Mouse (Mus musculus): ENCODE measurements around the gene Dkkl1.

Gene Dkkl1

DNA sequence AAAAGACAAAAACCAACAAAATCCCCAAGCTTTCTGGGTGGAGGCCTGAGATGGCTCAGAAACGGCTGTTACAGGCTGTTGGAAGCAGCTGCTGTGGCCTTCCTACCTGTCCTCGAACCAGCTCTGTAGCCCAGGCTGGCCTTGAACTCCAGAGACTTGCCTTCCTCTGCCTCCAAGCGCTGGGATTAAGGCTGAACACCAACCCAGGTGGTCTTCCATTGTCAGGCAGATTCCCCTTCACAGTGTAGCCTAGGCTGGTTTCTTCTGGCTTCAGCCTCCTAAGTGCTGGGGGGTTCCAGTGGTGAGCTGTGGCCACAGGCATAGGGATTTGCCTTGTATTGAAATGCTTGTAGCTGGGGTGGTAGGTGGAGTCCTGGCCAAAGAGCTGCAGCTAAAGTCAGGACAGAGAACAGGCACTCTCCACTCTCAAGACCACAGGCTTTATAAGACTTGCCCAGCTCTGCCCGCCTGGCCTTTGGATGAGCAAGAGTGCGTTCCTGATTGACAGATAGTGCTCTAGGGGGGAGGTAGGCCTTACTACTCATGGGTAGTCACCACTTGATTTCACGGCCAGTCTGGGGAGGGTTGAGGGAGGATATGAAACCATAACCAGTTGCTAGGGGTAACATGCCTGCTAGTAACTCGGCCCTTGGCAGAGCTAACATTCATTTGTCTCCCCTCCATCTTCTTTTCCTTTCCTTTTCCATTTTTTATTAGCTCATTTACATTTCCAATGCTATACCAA, 17.7 kb upstream of the Dkkl1 start:
- no peak for DNase-seq

GRCm38 (mm10) chr7:45229046-45229445, 17.1 kb upstream of the Dkkl1 start:
- DNase-seq: no peak

GRCm38 (mm10) chr7:45228548-45228947, 16.6 kb upstream of the Dkkl1 start:
- DNase-seq: peak in 1 of 2 experiments; percentile 1

GRCm38 (mm10) chr7:45226421-45226820, 14.5 kb upstream of the Dkkl1 start:
- no peak for DNase-seq

- no peak for DNase-seq
These were observed 12.9 kb upstream of the Dkkl1 start for GRCm38 (mm10) chr7:45224826-45225225.

- no peak for DNase-seq
These were observed 9.7 kb upstream of the Dkkl1 start for GRCm38 (mm10) chr7:45221680-45222079.

- DNase-seq: peak; percentile 93 to 95
These were observed 4.7 kb upstream of the Dkkl1 start for GRCm38 (mm10) chr7:45216442-45217183.

DNA sequence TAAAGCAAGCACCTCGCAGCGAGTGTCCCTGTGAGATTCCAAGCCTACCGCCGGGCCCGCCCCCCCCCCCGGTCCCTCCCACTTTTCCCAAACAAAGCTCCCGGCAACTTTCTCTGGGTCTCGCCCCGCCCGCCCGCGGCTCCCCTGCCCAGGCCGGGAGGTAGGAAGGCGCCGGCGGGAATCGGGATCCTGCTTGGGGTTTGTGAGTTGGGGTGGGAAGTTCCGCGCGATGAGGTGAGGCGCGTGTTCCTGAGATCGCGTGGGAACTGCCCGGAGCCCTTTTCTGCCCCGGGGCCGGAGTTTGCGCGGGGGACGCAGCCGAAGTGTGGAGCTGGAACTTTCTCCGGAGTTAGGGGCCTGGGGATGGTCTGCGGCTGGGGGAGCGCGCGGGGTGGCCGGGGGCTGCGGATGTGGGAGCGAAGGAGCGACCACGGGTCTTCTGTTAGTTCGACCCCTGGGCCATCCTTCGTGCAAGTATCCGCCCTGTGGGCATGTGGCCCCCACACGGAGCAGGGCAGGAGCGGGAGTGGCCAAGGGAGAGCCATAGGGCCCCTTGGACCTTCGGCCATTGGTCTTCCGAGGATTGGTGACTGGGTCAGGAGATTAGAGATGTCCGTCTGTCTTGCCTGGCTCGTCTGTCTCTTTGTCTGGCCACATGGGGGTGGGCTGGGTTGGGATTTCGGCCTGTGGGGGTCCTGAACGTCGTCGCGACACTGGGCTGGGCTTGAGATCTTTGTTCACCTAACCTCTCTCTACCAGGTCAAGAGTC, 3.9 kb upstream of the Dkkl1 start, which contains the start of gene Tead2:
Gene Tead2, plus strand, starts transcription at position 81 of the 769 bp plus-strand sequence.
- peak; percentile 80 to 87 for DNase-seq

DNA sequence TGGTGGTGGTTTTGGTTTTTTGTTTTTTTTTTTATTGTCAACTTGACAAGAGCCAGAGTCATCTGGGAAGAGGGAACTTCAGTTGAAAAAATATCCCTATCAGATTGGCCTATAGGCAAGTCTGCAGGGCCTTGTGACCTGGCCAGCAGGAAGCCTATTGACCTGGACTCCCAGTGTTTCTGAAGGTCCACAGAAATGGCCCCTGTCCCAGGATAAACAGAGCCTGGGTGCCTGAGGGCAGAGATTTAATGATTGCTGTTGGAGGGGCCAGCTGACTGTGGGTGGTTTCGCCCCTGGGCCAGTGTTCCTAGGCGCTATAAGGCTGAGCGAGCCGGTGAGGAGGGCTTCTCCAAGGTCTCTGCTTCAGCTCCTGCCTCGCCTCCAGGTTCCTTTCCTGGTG, 1.8 kb upstream of the Dkkl1 start:
- no peak for DNase-seq

GRCm38 (mm10) chr7:45212356-45212755, 409 bp upstream of the Dkkl1 start:
- DNase-seq: no peak

GRCm38 (mm10) chr7:45211070-45211469, 877 bp downstream of the Dkkl1 start:
- no peak for DNase-seq

GRCm38 (mm10) chr7:45208260-45208659, 3.7 kb downstream of the Dkkl1 start:
- DNase-seq: no peak

GRCm38 (mm10) chr7:45204380-45205143, 7.4 kb downstream of the Dkkl1 start, which contains the start of gene Ccdc155:
TSS of gene Ccdc155 (minus strand) at chr7:45204892.
- DNase-seq: peak; percentile 95 to 97

GRCm38 (mm10) chr7:45202654-45203053, 9.3 kb downstream of the Dkkl1 start:
- no peak for DNase-seq

DNA sequence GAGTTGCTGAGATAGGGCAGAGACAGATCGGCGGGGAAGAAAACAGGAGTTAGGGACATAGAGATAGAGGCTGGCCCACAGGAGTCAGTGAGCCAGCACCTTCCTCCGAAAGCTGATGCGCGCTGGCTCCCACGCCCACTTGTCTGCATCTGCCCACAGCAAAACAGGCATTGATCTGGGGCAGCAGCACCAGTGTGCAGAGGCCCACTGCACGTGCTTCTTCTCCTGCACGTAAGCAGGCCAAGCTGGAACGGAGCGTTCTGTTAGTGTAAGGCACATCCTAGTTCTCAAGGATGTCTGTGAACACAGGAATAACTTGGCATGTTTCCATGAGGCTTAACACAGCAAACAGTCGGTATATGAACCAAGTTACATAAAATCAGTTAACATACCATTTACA, 13.0 kb downstream of the Dkkl1 start:
- DNase-seq: no peak

GRCm38 (mm10) chr7:45198435-45198834, 13.5 kb downstream of the Dkkl1 start:
- peak; percentile 82 to 87 for DNase-seq

- DNase-seq: no peak
These were observed 15.0 kb downstream of the Dkkl1 start for GRCm38 (mm10) chr7:45196994-45197393.

GRCm38 (mm10) chr7:45196176-45196535, 15.8 kb downstream of the Dkkl1 start:
- DNase-seq: no peak

GRCm38 (mm10) chr7:45195341-45196175, 16.4 kb downstream of the Dkkl1 start:
- DNase-seq: no peak

DNA sequence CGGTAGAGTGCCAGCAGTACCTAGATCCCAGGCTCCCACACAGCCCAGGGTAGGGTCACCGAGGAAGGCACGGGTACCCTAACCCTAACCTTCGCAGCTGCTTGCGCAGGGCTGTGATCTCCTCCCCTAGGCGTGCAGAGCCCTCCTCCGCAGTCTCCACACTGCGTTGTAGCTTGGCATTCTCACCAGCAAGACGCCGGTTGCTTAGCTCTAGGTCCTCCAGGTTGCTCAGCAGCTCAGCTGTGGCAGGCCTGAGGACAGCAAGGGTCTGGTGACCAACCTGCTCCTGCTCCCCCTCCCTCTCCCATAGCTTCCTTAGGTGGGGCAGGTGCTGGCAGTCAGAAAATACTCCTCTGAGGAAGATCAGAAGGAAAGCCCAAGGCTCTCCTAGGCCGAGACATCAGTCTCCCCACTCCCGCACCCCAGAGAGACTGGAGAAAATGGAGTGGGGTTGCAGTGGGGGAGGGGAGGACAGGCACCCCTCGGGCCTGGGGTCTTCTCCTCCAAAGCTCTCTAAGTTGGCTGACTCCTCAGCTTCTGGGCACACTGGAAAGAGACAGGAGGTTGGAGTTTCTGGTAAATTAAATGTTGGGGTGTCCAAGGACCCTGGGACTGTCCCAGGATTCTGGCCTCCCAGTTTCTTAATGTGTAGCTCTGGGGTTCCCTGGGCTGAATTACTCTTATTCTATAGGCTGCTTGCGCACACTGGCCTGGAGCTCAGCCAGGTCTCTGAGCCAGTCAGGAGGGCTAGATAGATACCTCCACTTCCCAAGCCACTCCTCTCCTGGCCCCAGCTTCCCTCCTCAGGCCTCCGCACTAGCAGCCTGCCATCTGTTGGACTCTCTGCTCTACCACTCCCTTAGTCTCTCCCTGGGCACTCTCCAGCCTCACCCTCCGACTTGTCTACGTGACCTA, 17.8 kb downstream of the Dkkl1 start:
- no peak for DNase-seq

Measured in kidney, postnatal 4 days (tissue).